Mouse (Mus musculus): ENCODE measurements around the gene Dpf2. TPM values are rescaled to one million over a fixed set of nuclear protein-coding genes. Genes with fewer than 3 reads are reported as not detected.

Gene Dpf2
- polyA plus RNA-seq, 1 experiment = 71.5 TPM

DNA sequence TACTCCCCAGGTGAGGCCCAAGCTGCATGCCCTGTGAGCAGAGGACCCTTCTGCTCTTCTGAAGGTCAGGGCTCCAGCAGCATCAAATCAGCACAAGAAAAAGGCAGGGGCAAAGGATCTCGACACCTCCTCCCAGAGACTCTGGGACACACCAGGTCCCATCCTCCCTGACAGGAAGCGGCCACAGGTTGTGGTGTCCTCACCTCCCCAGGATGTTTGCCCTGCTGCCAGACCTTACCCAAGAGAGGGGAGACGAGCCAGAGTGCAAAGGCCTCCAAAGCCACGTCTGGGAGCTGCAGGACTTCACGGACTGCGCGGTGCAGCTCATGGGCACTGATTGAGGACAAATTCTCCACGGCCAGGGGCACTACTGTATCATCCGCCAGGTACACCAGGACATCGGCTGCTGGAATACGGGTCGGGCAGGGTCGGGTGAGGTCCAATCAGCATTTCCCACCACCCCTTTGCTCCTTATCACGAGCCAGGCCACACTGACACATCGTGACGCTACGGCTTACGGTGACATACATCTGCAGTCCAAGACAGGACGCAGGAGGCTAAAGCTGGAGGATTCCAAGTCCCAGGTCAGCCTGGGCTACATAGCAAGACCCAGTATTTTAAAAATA is 39.8 kb downstream of the Dpf2 start:
- WGBS = 80% methylated on average over 19 of the region's 19 CpGs
- Histone ChIP-seq H3K4me3 (ENCODE audit: insufficient read depth, low read depth, low read length) (no peak overlapping the region), H3K4me1 (ENCODE audit: control insufficient read depth, insufficient read depth, low read length) (peaks cover 17% of the 10 kb centered on the region; the same call in 1 of the 2 replicates), H3K27ac (ENCODE audit: insufficient read depth, low read depth, low read length) (no peak overlapping the region), H3K27me3 (replicated peaks; ENCODE audit: control insufficient read depth, insufficient read depth, low read length) (no peaks in the 10 kb centered on the region), H3K36me3 (ENCODE audit: control insufficient read depth, insufficient read depth, low read length) (no peaks in the 10 kb centered on the region)
- DNase-seq = no peak
- no peak for TF ChIP-seq CTCF (conservative IDR thresholded peaks at IDR 0.05; ENCODE audit: insufficient read depth, insufficient read length, low read depth, low read length)
- TF ChIP-seq POLR2A (IDR thresholded peaks at IDR 0.05; ENCODE audit: low read depth, low read length) = no peak

GRCm38 (mm10) chr19:5872528-5872927 is 40.3 kb downstream of the Dpf2 start:
- Histone ChIP-seq H3K36me3 (ENCODE audit: control insufficient read depth, insufficient read depth, low read length) (no peaks in the 10 kb centered on the region), H3K4me3 (ENCODE audit: insufficient read depth, low read depth, low read length) (no peak overlapping the region), H3K27me3 (replicated peaks; ENCODE audit: control insufficient read depth, insufficient read depth, low read length) (no peaks in the 10 kb centered on the region), H3K27ac (ENCODE audit: insufficient read depth, low read depth, low read length) (no peak overlapping the region), H3K4me1 (ENCODE audit: control insufficient read depth, insufficient read depth, low read length) (peaks cover 16% of the 10 kb centered on the region; the same call in 1 of the 2 replicates)
- DNase-seq = no peak
- TF ChIP-seq POLR2A (IDR thresholded peaks at IDR 0.05; ENCODE audit: low read depth, low read length) = no peak
- TF ChIP-seq CTCF (conservative IDR thresholded peaks at IDR 0.05; ENCODE audit: insufficient read depth, insufficient read length, low read depth, low read length) = no peak
- WGBS = 81% methylated on average over 4 of the region's 4 CpGs

DNA sequence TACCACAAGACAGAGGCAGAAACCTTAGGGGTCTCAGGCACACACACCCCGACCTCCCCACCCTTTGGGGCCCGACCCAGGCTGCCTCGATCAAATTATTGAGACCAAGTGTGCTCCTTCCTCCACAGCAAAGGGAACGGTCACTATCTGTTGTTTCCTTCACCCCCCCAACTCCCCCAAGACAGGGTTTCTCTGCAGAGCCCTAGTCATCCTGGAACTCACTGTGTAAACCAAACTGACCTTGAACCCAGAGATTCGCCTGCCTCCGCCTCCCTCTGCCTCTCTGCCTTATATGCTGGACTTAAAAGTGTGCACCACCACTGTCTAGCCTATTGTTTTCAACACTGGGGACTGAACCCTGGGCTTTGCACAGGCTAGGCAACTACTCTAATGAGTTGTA is 41.1 kb downstream of the Dpf2 start:
- no peaks in the 10 kb centered on the region for H3K27me3 ChIP-seq (replicated peaks; ENCODE audit: control insufficient read depth, insufficient read depth, low read length)
- H3K4me1 ChIP-seq (ENCODE audit: control insufficient read depth, insufficient read depth, low read length) = peaks cover 9% of the 10 kb centered on the region; the same call in 1 of the 2 replicates
- TF ChIP-seq POLR2A (IDR thresholded peaks at IDR 0.05; ENCODE audit: low read depth, low read length) (no peak), CTCF (conservative IDR thresholded peaks at IDR 0.05; ENCODE audit: insufficient read depth, insufficient read length, low read depth, low read length) (no peak)
- 52% methylated on average over 6 of the region's 6 CpGs for WGBS
- no peak for DNase-seq
- H3K27ac ChIP-seq (ENCODE audit: insufficient read depth, low read depth, low read length) = peak overlapping the region; percentile 14; the same call in 1 of the 2 replicates
- no peaks in the 10 kb centered on the region for H3K36me3 ChIP-seq (ENCODE audit: control insufficient read depth, insufficient read depth, low read length)
- no peak overlapping the region for H3K4me3 ChIP-seq (ENCODE audit: insufficient read depth, low read depth, low read length)

- Histone ChIP-seq H3K4me1 (ENCODE audit: control insufficient read depth, insufficient read depth, low read length) (peaks cover 9% of the 10 kb centered on the region; the same call in 1 of the 2 replicates), H3K27me3 (replicated peaks; ENCODE audit: control insufficient read depth, insufficient read depth, low read length) (no peaks in the 10 kb centered on the region), H3K27ac (ENCODE audit: insufficient read depth, low read depth, low read length) (no peak overlapping the region), H3K36me3 (ENCODE audit: control insufficient read depth, insufficient read depth, low read length) (no peaks in the 10 kb centered on the region), H3K4me3 (ENCODE audit: insufficient read depth, low read depth, low read length) (no peak overlapping the region)
- TF ChIP-seq POLR2A (IDR thresholded peaks at IDR 0.05; ENCODE audit: low read depth, low read length) = no peak
- no peak for DNase-seq
- WGBS = 29% methylated on average over 7 of the region's 7 CpGs
Measured at GRCm38 (mm10) chr19:5871273-5871672, 41.5 kb downstream of the Dpf2 start.

DNA sequence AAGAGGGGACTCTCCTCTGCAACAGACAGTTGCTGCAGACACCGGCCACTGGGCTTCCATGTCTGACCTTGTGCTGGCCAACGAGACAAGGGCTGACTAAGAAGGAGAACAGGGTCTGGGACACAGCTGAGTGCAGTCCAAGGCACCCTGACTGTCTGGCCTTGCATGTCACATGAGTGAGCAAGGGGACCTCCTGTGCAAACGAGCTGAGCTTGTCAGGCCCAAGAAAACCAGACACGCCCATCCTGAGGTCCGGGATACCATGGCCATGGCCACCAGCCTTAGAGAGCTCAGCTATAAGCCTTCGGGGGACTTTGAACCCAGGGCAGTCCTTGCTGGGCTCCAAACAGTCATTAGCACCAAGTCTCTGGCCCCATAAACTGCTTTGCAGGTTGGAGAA is 44.7 kb downstream of the Dpf2 start:
- 79% methylated on average over 6 of the region's 6 CpGs for WGBS
- no peak overlapping the region for H3K4me3 ChIP-seq (ENCODE audit: insufficient read depth, low read depth, low read length)
- DNase-seq = no peak
- TF ChIP-seq CTCF (conservative IDR thresholded peaks at IDR 0.05; ENCODE audit: insufficient read depth, insufficient read length, low read depth, low read length) = no peak
- TF ChIP-seq POLR2A (IDR thresholded peaks at IDR 0.05; ENCODE audit: low read depth, low read length) = no peak
- H3K4me1 ChIP-seq (ENCODE audit: control insufficient read depth, insufficient read depth, low read length) = no peaks in the 10 kb centered on the region; the same call in 1 of the 2 replicates
- H3K27ac ChIP-seq (ENCODE audit: insufficient read depth, low read depth, low read length) = no peak overlapping the region
- H3K27me3 ChIP-seq (replicated peaks; ENCODE audit: control insufficient read depth, insufficient read depth, low read length) = no peaks in the 10 kb centered on the region
- no peaks in the 10 kb centered on the region for H3K36me3 ChIP-seq (ENCODE audit: control insufficient read depth, insufficient read depth, low read length)

DNA sequence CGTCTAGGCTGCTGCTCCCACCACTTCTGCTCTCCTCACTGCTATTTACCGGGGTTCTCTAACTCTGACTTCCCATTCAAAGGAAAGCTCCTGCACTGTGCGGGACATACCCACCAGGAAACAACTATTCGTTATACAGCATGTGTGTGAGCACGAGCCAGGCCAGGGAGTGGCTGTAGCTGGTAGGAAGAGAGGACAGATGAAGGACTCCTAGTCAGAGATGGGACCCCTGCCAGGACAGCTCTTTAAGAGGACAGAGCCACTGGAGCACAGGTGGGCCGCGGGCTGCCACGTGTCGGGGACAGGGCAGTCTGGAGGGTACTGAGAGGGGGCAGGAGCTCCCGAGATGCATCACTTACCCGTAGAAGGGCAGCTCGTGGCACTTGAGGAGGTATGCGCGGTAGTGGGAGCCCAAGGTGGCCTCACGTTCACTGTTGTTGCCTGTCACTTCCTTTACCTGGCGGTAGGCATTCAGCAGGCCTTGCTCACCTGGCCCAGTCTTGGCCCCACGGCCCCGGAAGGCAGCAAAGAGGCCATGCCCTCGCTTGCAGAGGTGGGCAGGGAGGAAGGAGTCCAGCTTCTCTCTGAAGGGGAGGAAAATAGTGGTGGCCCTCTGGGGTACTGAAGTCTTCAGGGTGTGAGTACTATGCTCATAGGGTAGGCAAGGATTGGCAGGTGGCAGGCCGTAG is 48.0 kb downstream of the Dpf2 start:
- H3K4me1 ChIP-seq (ENCODE audit: control insufficient read depth, insufficient read depth, low read length) = no peaks in the 10 kb centered on the region
- no peaks in the 10 kb centered on the region for H3K27me3 ChIP-seq (replicated peaks; ENCODE audit: control insufficient read depth, insufficient read depth, low read length)
- no peak for DNase-seq
- WGBS = 93% methylated on average over 20 of the region's 20 CpGs
- no peak for TF ChIP-seq CTCF (conservative IDR thresholded peaks at IDR 0.05; ENCODE audit: insufficient read depth, insufficient read length, low read depth, low read length)
- TF ChIP-seq POLR2A (IDR thresholded peaks at IDR 0.05; ENCODE audit: low read depth, low read length) = no peak
- H3K27ac ChIP-seq (ENCODE audit: insufficient read depth, low read depth, low read length) = no peak overlapping the region
- H3K36me3 ChIP-seq (ENCODE audit: control insufficient read depth, insufficient read depth, low read length) = no peaks in the 10 kb centered on the region; the same call in 1 of the 2 replicates
- H3K4me3 ChIP-seq (ENCODE audit: insufficient read depth, low read depth, low read length) = no peak overlapping the region

DNA sequence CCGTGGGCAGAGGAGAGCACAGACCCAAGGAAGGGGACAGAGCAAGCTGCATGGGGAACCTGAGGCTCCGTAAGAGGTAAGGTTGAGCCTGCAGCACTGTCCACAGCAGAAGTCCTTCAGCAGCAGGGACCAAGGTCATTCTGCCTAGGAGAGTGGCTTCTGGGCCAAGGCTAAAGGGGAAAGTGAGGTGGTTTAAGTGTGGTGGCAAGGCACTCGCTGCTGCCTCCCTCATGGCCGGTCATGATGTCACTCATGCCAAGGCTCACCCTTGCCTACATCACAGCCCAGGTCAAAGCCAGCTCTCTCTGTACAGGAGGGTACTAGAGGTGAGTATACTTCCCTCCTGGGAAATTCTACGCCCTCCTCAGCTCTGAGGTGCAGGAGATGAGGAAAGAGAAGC is 49.0 kb downstream of the Dpf2 start:
- 89% methylated on average over 5 of the region's 5 CpGs for WGBS
- no peak for TF ChIP-seq CTCF (conservative IDR thresholded peaks at IDR 0.05; ENCODE audit: insufficient read depth, insufficient read length, low read depth, low read length)
- TF ChIP-seq POLR2A (IDR thresholded peaks at IDR 0.05; ENCODE audit: low read depth, low read length) = no peak

More for the DNA sequence above, 49.0 kb downstream of the Dpf2 start:
- Histone ChIP-seq H3K27me3 (replicated peaks; ENCODE audit: control insufficient read depth, insufficient read depth, low read length) (no peaks in the 10 kb centered on the region), H3K36me3 (ENCODE audit: control insufficient read depth, insufficient read depth, low read length) (no peaks in the 10 kb centered on the region; the same call in none of the 2 replicates), H3K4me1 (ENCODE audit: control insufficient read depth, insufficient read depth, low read length) (no peaks in the 10 kb centered on the region), H3K4me3 (ENCODE audit: insufficient read depth, low read depth, low read length) (no peak overlapping the region), H3K27ac (ENCODE audit: insufficient read depth, low read depth, low read length) (no peak overlapping the region)
- no peak for DNase-seq
